Mouse (Mus musculus) ES-E14 (cell line): ENCODE measurements at regions not wholly inside any gene's neighbourhood (a gene's known extent, or its start where the extent isn't known, plus 50 kb on each side); places are given as distances from the start of the nearest gene placed in this dataset.

ENCODE experiments used
- CHD2 ChIP-seq: IDR thresholded peaks from 2 replicates; pipeline ENCODE4 v1.6.1; 2014; ENCODE audit warnings: mild to moderate bottlenecking, low read depth, low read length, inconsistent platforms
- MAFK ChIP-seq: IDR thresholded peaks from 2 replicates; pipeline ENCODE4 v1.6.1; 2014; ENCODE audit warnings: mild to moderate bottlenecking, low read depth, low read length, inconsistent platforms; ENCODE audit not compliant: insufficient read depth
- ZNF384 ChIP-seq: IDR thresholded peaks from 2 replicates; pipeline ENCODE4 v1.6.1; 2012; ENCODE audit warnings: low read depth, low read length, inconsistent platforms

DNA sequence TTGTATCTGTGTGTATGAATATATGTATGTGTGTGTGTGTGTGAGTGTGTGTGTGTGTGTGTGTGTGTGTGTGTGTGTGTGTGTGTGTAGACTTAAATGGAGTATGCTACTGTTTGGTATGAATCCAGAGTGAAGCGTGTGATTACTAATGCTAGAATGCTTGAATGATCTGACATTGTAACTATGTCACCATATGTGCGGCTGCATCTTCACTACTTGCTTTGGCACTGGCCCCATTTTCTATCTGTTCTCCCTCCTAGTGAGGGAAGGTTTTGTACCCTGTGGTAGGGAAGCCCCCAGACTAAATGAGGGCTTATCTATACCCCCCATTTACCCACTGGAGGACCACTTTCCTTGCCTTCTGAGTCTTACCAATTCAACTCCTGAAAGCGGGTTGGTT is 74.2 kb upstream of the Olig3 start:
- TF ChIP-seq CHD2: no peak
- TF ChIP-seq ZNF384: no peak
- TF ChIP-seq MAFK: no peak
